Mouse (Mus musculus) erythroblast, adult 5-6 weeks (primary cell): ENCODE data around the gene Gdpd5. TPM values are rescaled to one million over a fixed set of nuclear protein-coding genes. Genes with fewer than 3 reads are reported as not detected.

ENCODE experiments used
- ATAC-seq: replicated peaks from 2 replicates; pipeline ENCODE4 v1.8.0; 2016; ENCODE audit warnings: moderate number of reproducible peaks, mild to moderate bottlenecking, moderate TSS enrichment, inconsistent platforms; ENCODE audit not compliant: poor library complexity, low FRiP score, severe bottlenecking
- total RNA-seq, 2 experiments: library from RNA; stranded (forward) in 1 of 2; stranded (reverse) in 1 of 2; fragments of 150-400 nt in 1 of 2; fragments of 200-764, 138-1000 nt in 1 of 2; gene quantifications; 2 replicates each; pipeline versions ENCODE4 v1.2.3 to v1.2.4; 2015 to 2017; ENCODE audit warnings: low replicate concordance in 2 of 2

Gdpd5 gene
- total RNA-seq, 2 experiments from 2014 or later: not detected

GRCm38 (mm10) chr7:99510087-99510501, 128.9 kb downstream of the Gdpd5 start:
- ATAC-seq: no peak

Other genes with a start within 250 kb of the Gdpd5 start
- gene Uvrag, start 240.3 kb upstream of the Gdpd5 start, total RNA-seq (2015; ENCODE audit: low replicate concordance): 8.4 and 8.5 TPM in 2 replicates
- gene Uvrag, start 240.3 kb upstream of the Gdpd5 start, total RNA-seq (2017; ENCODE audit: low replicate concordance): 6.6 and 9.3 TPM in 2 replicates
- gene Dgat2, start 198.7 kb upstream of the Gdpd5 start, total RNA-seq (2015; ENCODE audit: low replicate concordance): 4.2 and 7.7 TPM in 2 replicates
- 5.3 and 7.1 TPM in 2 replicates for gene Dgat2, start 198.7 kb upstream of the Gdpd5 start, total RNA-seq (2017; ENCODE audit: low replicate concordance)
- gene Mogat2, start 142.8 kb upstream of the Gdpd5 start, total RNA-seq (2015; ENCODE audit: low replicate concordance): 1.7 and 8.2 TPM in 2 replicates
- gene Mogat2, start 142.8 kb upstream of the Gdpd5 start, total RNA-seq (2017; ENCODE audit: low replicate concordance): 3.0 and 3.6 TPM in 2 replicates
- gene Map6, start 114.0 kb upstream of the Gdpd5 start, total RNA-seq (2015; ENCODE audit: low replicate concordance): 0.19 TPM in 1 of 2 replicates, not detected in the other
- gene Map6, start 114.0 kb upstream of the Gdpd5 start, total RNA-seq (2017; ENCODE audit: low replicate concordance): 0.34 TPM in 1 of 2 replicates, not detected in the other
- gene Serpinh1, start 28.2 kb upstream of the Gdpd5 start, total RNA-seq (2015; ENCODE audit: low replicate concordance): not detected in 2 replicates
- gene Serpinh1, start 28.2 kb upstream of the Gdpd5 start, total RNA-seq (2017; ENCODE audit: low replicate concordance): 0.09 and 2.4 TPM in 2 replicates
- gene Klhl35, start 84.6 kb downstream of the Gdpd5 start, total RNA-seq (2015; ENCODE audit: low replicate concordance): 1.9 TPM in 1 of 2 replicates, not detected in the other
- gene Klhl35, start 84.6 kb downstream of the Gdpd5 start, total RNA-seq (2017; ENCODE audit: low replicate concordance): not detected in 2 replicates
- gene Rps3, start 102.3 kb downstream of the Gdpd5 start, total RNA-seq (2015; ENCODE audit: low replicate concordance): 292 and 308 TPM in 2 replicates
- gene Rps3, start 102.3 kb downstream of the Gdpd5 start, total RNA-seq (2017; ENCODE audit: low replicate concordance): 237 and 436 TPM in 2 replicates
- 185 and 204 TPM in 2 replicates for gene Arrb1, start 154.1 kb downstream of the Gdpd5 start, total RNA-seq (2015; ENCODE audit: low replicate concordance)
- gene Arrb1, start 154.1 kb downstream of the Gdpd5 start, total RNA-seq (2017; ENCODE audit: low replicate concordance): 636 and 742 TPM in 2 replicates
- not detected in 2 replicates for gene Tpbgl, start 245.7 kb downstream of the Gdpd5 start, total RNA-seq (2015; ENCODE audit: low replicate concordance)
- not detected in 2 replicates for gene Tpbgl, start 245.7 kb downstream of the Gdpd5 start, total RNA-seq (2017; ENCODE audit: low replicate concordance)